Mouse (Mus musculus) lung, postnatal 0 days (tissue): ENCODE measurements at regions not wholly inside any gene's neighbourhood (a gene's known extent, or its start where the extent isn't known, plus 50 kb on each side); places are given as distances from the start of the nearest gene placed in this dataset.

ENCODE experiments used
- CTCF ChIP-seq: IDR thresholded peaks from 2 replicates; pipeline ENCODE4 v1.5.1; 2016; ENCODE audit warnings: antibody characterized with exemption, mild to moderate bottlenecking
- EP300 ChIP-seq: IDR thresholded peaks from 2 replicates; pipeline ENCODE4 v1.6.1; 2016; ENCODE audit warnings: antibody characterized with exemption, mild to moderate bottlenecking, control low read depth

GRCm38 (mm10) chr1:77148052-77148451 is 366.8 kb downstream of the Epha4 start:
- TF ChIP-seq CTCF (no peak), EP300 (no peak)
